Mouse (Mus musculus) ES-Bruce4 (cell line): ENCODE measurements around the gene Grxcr1.

ENCODE experiments used
- CTCF ChIP-seq: IDR thresholded peaks from one replicate; pipeline ENCODE4 v1.8.1; 2011; ENCODE audit warnings: low read depth, low read length
- EP300 ChIP-seq: IDR thresholded peaks from 2 replicates; pipeline ENCODE4 v1.6.1; 2011; ENCODE audit warnings: low read depth, low read length; ENCODE audit not compliant: insufficient read depth
- POLR2A ChIP-seq: IDR thresholded peaks from one replicate; pipeline ENCODE4 v1.8.1; 2011; ENCODE audit warnings: low read length; ENCODE audit not compliant: insufficient read depth

GRCm38 (mm10) chr5:67981946-67982526 lies 49.6 kb upstream of the Grxcr1 start:
- no peak for TF ChIP-seq POLR2A
- no peak for TF ChIP-seq CTCF
- TF ChIP-seq EP300 = no peak
